Mouse (Mus musculus) adrenal gland, postnatal 36 days (tissue): ENCODE measurements around the gene Fam214a. TPM values are rescaled to one million over a fixed set of nuclear protein-coding genes. Genes with fewer than 3 reads are reported as not detected.
"Not testable (repeated sequence)": the region's sequence is repeated elsewhere in the genome, so short reads cannot be mapped to it uniquely, and the experiment has no call there.

ENCODE experiments used
- DNase-seq, 2 experiments: peaks; one replicate each; pipeline ENCODE4 v3.0.0; 2021; ENCODE audit warnings: mixed read lengths in 1 of 2
- total RNA-seq, 2 experiments: library from RNA; stranded (reverse); gene quantifications; 2 replicates each; pipeline ENCODE4 v1.2.3; 2021

Fam214a gene
- total RNA-seq, 2 experiments from 2014 or later = 75.3 to 86.8 TPM

GRCm38 (mm10) chr9:74979866-74980265 is 27.2 kb downstream of the Fam214a start:
- peak; percentile 60 to 71 for DNase-seq

GRCm38 (mm10) chr9:74981663-74982111 is 29.0 kb downstream of the Fam214a start:
- DNase-seq = no peak

DNA sequence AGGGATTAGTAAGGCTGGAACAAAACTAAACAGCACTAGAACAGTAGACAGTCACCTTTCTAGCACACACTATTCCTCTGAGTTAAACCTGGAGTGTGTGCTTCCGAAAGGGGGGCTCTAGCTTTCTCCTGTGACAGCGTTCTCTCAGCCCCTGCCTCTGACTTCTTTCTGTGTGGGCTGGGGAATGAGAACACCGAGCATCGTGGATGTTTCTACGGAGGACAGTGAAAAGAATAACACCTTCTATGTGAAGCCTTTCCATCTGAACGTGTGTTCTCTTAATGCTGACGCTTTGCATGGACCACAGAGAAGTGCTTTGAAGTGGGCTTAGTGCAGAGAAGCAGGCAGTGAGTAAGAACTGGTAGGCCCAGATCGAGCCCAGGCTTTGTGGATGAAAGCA is 29.5 kb downstream of the Fam214a start:
- no peak for DNase-seq

DNA sequence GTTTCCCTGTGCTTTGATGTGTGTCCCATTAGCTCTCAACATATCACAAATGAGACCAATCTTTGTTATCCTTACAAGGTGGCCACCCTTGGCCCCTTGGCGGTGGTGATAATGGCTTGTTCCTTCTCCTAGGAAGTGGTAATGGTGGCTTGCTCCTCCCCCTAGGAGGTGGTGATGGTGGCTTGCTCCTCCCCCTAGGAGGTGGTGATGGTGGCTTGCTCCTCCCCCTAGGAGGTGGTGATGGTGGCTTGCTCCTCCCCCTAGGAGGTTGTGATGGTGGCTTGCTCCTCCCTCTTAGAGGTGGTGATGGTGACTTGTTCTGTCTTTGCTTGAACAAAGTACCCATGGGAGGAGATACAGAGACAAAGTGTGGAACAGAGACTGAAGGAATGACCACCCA is 30.0 kb downstream of the Fam214a start:
- not testable (repeated sequence) for DNase-seq

DNA sequence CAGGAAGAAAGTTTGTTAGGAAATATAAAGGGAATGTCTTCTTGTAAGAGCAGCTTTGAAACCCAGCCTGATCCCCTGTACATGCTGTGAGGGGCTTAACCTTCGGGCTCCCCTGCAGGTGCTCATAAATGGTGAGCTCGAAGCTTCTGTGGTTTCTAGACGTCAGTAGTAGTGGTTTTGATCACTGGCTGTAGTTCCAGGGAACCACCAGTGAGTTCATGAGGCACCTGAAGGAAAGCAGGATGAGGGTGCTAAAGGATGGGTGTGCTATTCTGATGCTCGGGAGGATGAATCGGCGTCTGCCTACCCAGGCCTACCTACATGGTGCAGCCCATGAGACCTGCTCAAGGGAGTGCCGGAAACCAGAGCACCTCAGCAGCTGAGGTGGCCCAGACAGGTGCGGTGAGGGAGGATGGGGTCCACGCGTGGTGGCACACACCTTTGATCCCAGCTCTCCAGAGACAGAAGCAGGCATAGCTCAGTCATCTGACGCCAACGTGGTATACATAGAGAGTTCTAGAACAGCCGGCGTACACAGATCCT is 32.6 kb downstream of the Fam214a start:
- no peak for DNase-seq

DNA sequence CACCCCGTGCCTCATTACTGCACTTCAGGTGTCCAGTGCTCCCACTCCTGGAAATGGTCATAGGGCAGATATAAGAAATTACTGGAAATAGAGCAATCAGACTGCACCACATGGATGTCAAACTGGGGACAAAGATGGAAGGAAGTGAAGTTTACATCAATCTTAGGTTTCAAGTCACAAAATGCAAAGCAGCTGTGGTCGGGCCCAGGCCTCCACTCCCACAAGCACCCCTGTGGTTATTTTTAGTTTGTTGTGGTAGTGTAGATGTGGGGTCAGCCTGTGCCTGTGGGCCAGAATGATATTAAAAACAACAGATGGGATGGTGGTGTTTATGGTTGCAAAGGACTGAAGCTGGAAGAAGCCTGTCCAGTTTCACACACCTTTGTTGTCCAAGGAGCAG is 33.1 kb downstream of the Fam214a start:
- no peak for DNase-seq

DNA sequence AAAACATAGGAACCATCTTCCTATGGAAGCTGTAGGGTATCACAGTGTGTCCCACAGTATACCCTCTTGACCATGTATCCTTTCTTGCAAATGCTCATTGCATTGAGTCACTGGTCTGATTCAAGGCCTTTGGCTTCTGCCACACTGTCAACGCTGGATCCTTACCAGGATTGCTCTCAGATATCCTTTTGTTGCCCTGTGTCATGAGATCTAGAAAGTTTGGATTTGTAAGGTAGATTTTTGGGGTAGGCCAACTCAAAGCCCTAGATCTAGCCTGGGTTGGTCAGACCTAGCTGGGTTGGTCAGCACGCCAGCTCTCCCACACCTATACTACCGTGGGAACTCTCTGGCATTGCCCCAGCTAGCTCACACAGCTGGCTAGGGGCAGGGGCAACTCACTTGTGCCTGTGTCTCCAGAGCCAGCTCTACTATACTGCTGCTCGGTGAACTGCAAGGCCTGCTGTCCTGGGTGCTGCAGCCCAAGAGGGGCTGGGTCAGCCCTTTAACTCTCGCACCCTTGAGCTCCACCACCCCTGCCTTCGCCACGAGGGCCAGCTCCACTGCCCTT is 36.3 kb downstream of the Fam214a start:
- peak; percentile 56 to 60 for DNase-seq

- DNase-seq = no peak
These were observed 37.3 kb downstream of the Fam214a start for GRCm38 (mm10) chr9:74989990-74990389.

DNA sequence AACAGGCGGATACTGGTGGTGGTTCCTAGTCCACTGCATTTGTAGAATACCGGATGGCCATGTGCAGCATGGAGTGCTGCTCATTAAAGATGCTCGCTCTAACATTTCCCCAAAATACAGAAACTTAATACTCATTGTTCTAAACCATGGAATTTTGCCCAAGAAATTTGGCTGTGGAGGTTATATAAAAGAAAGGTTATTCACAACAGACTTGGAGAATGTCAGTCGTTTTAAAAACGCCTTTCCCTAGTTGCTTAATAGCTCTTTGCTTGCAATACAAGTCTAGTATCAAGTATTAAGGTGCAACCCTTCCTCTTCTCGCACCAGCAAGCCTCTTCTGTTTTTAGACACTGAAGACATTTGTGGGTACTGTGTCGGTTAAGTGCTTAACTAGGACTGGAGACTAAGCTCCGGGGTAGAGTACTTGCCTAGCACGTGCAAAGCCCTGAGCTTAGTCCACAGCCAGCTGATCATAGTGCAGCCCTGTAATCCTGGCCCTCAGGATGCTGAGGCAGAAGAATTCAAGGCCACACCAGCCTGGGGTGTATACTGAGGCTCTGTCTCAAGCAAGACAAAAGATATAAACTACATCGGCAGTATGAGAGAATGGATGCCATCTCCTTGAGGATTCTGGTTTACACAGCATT is 42.0 kb downstream of the Fam214a start:
- DNase-seq = no peak

GRCm38 (mm10) chr9:74996349-74996748 is 43.7 kb downstream of the Fam214a start:
- no peak for DNase-seq

DNA sequence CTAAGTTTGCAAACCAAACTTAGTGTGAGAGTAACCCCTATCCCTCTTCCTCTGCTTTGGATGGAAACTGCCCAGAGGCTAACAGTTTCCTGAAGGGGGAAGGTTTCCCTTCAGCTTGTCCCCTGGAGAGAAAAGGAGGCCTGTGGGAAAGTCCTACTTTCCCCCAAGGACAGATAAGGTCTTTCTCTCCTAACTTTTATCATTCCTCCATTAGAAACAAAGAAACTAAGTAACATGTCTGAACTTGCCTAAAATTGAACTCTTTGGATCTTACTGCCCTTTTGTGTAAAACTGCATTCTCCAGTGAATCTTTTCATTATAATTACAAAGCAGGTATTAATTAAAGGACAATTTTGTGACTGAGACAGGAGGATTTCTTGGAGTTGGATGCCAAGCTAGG is 45.3 kb downstream of the Fam214a start:
- DNase-seq = no peak

- peak; percentile 30 to 54 for DNase-seq
These were observed 48.3 kb downstream of the Fam214a start for GRCm38 (mm10) chr9:75001006-75001405.

DNA sequence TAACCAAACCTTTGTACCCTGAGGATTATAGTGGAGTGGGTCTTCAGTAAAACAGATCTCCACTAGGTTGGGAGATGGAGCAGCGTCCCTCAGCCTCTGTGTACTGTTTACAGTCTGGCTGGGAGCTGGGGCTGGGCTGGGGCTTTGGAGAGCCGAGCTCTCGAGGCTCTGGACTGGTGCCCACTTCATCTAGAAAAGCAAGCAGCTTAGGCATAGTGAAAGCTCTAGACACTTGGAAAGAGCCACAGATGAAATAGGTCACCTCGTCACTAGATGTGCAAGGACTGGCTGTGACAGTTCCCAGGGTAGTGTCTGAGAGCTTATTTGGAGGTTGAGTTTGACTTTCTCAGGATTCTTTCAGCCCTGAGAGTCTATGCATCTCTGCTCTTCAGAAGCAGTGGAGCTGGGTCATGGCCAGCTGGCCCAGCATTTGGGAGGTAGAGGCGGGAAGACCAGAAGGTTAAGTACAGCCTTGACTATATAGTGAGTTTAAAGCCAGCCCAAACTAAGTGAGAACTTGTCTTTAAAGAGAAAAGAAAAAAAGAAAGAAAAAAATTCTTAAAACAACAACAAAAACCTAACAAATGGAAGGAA is 49.0 kb downstream of the Fam214a start:
- DNase-seq = peak; percentile 56 to 67

DNA sequence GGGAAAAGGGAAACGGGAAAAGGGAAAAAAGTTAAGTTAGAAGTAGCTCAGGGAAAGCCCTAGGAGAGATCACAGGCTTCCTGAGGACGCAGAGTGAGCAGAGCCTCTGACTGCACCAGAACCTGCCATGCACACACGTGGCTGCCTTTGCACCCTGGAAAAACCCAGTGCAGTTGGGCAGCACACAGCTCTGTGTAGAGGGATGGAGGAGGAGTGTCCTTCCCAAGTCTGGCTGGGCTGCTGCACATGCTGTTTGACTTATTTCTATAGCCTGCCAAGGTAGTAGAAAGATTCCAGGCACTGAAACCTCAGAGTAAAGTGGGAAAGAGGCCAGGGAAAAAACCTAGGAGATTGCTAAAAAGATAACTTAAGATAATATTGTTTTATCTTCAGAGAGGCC is 49.6 kb downstream of the Fam214a start:
- DNase-seq = peak; percentile 59 to 69

DNA sequence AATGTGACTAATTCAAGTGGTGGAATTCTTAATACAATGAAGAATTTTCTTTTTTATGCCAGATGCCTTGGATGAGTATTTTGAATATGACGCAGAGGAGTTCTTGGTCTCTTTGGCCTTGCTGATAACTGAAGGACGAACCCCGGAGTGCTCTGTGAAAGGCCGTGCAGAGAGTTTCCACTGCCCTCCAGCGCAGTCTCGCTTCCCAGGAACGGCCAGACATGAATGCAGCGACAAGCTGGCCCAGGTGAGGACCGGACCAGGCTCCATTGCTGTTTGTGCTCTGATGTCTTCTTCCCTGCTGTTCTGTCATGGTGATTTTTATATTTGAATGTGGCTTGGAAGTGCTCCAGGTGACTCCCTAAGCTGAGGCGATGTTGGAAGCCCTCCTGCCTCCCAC is 51.5 kb downstream of the Fam214a start:
- peak; percentile 77 to 78 for DNase-seq

- DNase-seq = no peak
These were observed 63.9 kb downstream of the Fam214a start for GRCm38 (mm10) chr9:75016591-75016990.

DNA sequence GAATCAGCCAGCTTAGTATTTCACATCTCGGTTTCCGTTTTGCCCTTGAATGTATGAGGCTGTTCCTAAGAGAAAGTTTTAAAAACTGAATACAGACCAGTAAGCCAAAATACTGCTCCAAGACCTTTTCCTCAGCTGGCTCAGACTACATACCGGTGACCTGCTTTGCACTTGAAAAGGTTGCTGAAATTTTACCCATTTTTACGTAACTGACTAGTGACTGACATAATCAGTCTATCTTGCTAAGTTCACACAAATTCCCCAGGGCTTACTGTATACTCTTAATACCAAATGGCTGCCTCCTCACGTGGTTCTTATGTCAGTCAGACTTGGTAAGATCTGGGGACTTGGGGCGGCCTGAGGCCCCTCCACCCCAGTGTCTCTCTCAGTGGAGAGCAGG is 66.5 kb downstream of the Fam214a start:
- DNase-seq = no peak

- DNase-seq = no peak
These were observed 66.9 kb downstream of the Fam214a start for GRCm38 (mm10) chr9:75019592-75019991.

DNA sequence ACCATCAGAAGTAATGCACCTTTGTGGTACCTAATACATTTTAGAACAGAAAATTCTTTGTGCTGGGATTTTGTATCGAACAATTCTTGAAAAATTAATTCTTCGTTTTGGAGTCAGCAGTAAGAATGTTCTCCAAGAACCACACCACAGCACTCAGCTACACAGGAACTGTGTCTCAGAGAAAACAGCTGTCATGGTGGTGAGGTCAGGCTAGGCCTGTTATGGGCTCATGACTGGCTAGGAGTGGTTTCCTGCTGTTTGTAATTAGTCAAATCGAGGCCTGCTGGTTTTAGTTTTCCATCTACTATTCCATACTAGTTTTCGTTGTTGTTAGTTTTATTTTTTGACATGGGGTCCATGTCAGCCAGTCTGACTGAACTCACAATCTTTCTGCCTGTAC is 67.9 kb downstream of the Fam214a start:
- DNase-seq = no peak

- DNase-seq = no peak
These were observed 69.9 kb downstream of the Fam214a start for GRCm38 (mm10) chr9:75022546-75022945.

- no peak for DNase-seq
These were observed 70.6 kb downstream of the Fam214a start for GRCm38 (mm10) chr9:75023150-75023894.

DNA sequence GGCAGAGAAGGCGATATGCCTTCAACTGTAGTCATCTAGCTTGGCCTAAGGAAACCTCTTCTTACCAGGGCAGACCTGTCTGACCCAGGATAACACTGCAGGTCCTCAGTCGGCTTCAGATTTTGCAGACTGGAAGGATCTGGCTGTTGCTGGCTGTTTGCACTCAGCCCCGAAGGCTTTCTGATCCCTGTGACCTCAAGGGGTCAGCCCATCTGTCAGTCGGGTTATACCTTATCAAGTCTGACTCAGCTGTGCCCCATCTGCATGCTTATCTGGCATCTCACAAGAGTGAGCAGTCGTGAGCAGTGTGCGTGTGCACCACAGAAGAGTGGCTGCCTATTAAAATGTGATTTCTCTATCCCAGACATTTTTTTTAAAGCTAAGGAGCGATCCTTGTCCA is 71.4 kb downstream of the Fam214a start:
- no peak for DNase-seq

DNA sequence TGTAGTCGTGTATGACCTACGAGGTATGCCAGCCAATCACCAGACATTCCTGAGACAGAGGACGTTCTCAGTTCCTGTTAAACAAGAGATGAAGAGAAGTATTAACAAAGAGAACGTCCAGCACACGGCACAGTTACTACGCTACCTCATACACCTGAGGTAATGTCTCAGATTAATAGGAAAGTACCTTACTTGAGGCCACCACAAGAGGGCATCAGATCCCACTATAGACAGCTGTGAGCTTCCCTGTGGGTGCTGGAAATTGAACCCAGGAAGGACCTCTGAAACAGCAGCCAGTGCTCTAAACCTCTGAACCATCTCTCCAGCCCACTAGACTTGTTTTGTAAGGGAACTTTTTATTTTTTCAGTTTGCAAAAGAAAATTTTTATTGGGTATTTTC is 73.0 kb downstream of the Fam214a start:
- no peak for DNase-seq
